In genomic region chr19:3707553-3707952, GRCm38 (mm10) we compare ENCODE assay signal across 8 mouse cellular contexts. TPM values are rescaled to one million over a fixed set of nuclear protein-coding genes. Genes with fewer than 3 reads are reported as not detected.
DNase-seq lines count a peak whose midpoint lies in the region; ATAC-seq and TF ChIP-seq lines count a peak whose summit lies in the region.

No protein-coding gene starts in this region.

- no peak for ATAC-seq in heart, embryonic 11.5 days (replicated peaks; ENCODE audit: insufficient number of reproducible peaks, low FRiP score, low TSS enrichment)
- ATAC-seq in forebrain, embryonic 12.5 days (ENCODE audit: low FRiP score) = no peak; the same call in 1 of the 2 replicates
- peak; percentile 4; the same call in 1 of the 2 replicates for ATAC-seq in liver, embryonic 16.5 days (ENCODE audit: low read depth)

- H3K27ac ChIP-seq in heart, embryonic 11.5 days (ENCODE audit: low read depth, low read length) = peak overlapping the region; percentile 70
- H3K27ac ChIP-seq in forebrain, embryonic 12.5 days = peak overlapping the region; percentile 88
- peak overlapping the region; percentile 47 for H3K27ac ChIP-seq in liver, embryonic 16.5 days (ENCODE audit: low read length)

- peak overlapping the region; percentile 75 for H3K9ac ChIP-seq in heart, embryonic 11.5 days (ENCODE audit: low read depth, low read length)
- peak overlapping the region; percentile 85 for H3K9ac ChIP-seq in forebrain, embryonic 12.5 days
- peak overlapping the region; percentile 67 for H3K9ac ChIP-seq in liver, embryonic 16.5 days (ENCODE audit: low read depth, low read length)

- no peak for DNase-seq in heart, postnatal 25 days (ENCODE audit: low spot score)
- no peak for DNase-seq in urinary bladder, postnatal 10 days (ENCODE audit: low spot score)
- DNase-seq in kidney, postnatal 4 days = no peak
- DNase-seq in left cerebral cortex, adult 11 months (ENCODE audit: low spot score) = no peak

- no peaks in the 10 kb centered on the region for H3K27me3 ChIP-seq in heart, embryonic 11.5 days (ENCODE audit: control insufficient read depth, insufficient read depth, low read length)
- no peaks in the 10 kb centered on the region for H3K27me3 ChIP-seq in E14TG2a.4 (ENCODE audit: insufficient read depth, low read length)
- no peaks in the 10 kb centered on the region for H3K27me3 ChIP-seq in forebrain, embryonic 12.5 days
- no peaks in the 10 kb centered on the region for H3K27me3 ChIP-seq in liver, embryonic 16.5 days (ENCODE audit: control insufficient read depth, insufficient read depth, low read depth, low read length)

- TF ChIP-seq CTCF in E14TG2a.4 (conservative IDR thresholded peaks at IDR 0.05; ENCODE audit: low read length) = no peak

- peak overlapping the region; percentile 70 for H3K4me3 ChIP-seq in heart, embryonic 11.5 days (ENCODE audit: low read depth, low read length)
- peak overlapping the region; percentile 98 for H3K4me3 ChIP-seq in E14TG2a.4 (replicated peaks; ENCODE audit: low read length)
- peak overlapping the region; percentile 82 for H3K4me3 ChIP-seq in forebrain, embryonic 12.5 days (replicated peaks)
- peak overlapping the region; percentile 77 for H3K4me3 ChIP-seq in liver, embryonic 16.5 days (ENCODE audit: low read depth, low read length)

- 0 out of 2 replicates have a peak, but pooled peaks cover 4% of the 10 kb centered on the region for H3K36me3 ChIP-seq in heart, embryonic 11.5 days (ENCODE audit: control insufficient read depth, insufficient read depth, low read length)
- H3K36me3 ChIP-seq in E14TG2a.4 (ENCODE audit: insufficient read depth, low read length) = peaks cover 21% of the 10 kb centered on the region
- H3K36me3 ChIP-seq in forebrain, embryonic 12.5 days (replicated peaks) = peaks cover 7% of the 10 kb centered on the region; the same call in 1 of the 2 replicates
- H3K36me3 ChIP-seq in liver, embryonic 16.5 days (ENCODE audit: control insufficient read depth, insufficient read depth) = no peaks in the 10 kb centered on the region; the same call in 1 of the 2 replicates

- peak overlapping the region; percentile 81 for H3K4me2 ChIP-seq in heart, embryonic 11.5 days
- H3K4me2 ChIP-seq in forebrain, embryonic 12.5 days = peak overlapping the region; percentile 71
- peak overlapping the region; percentile 82 for H3K4me2 ChIP-seq in liver, embryonic 16.5 days (ENCODE audit: low read depth, low read length)

- intact Hi-C loops in heart, postnatal 25 days (cut with DNase I) = no loop called here

- no peaks in the 10 kb centered on the region for H3K9me3 ChIP-seq in heart, embryonic 11.5 days (replicated peaks; ENCODE audit: control insufficient read depth, low read length)
- H3K9me3 ChIP-seq in E14TG2a.4 (ENCODE audit: low read length) = no peaks in the 10 kb centered on the region
- no peaks in the 10 kb centered on the region for H3K9me3 ChIP-seq in forebrain, embryonic 12.5 days
- no peaks in the 10 kb centered on the region for H3K9me3 ChIP-seq in liver, embryonic 16.5 days (replicated peaks; ENCODE audit: control insufficient read depth, low read length)

- WGBS in heart, embryonic 11.5 days (ENCODE audit: insufficient replicate concordance) = 41% methylated on average over 10 of the region's 10 CpGs
- 38% methylated on average over 10 of the region's 10 CpGs for WGBS in forebrain, embryonic 12.5 days
- 31% methylated on average over 10 of the region's 10 CpGs for WGBS in liver, embryonic 16.5 days (ENCODE audit: insufficient replicate concordance)

- H3K4me1 ChIP-seq in heart, embryonic 11.5 days (ENCODE audit: control insufficient read depth, insufficient read depth, low read length) = peaks cover 8% of the 10 kb centered on the region; the same call in 1 of the 2 replicates
- H3K4me1 ChIP-seq in E14TG2a.4 (replicated peaks; ENCODE audit: low read depth, low read length) = peaks cover 47% of the 10 kb centered on the region
- peaks cover 17% of the 10 kb centered on the region for H3K4me1 ChIP-seq in forebrain, embryonic 12.5 days
- peaks cover 15% of the 10 kb centered on the region for H3K4me1 ChIP-seq in liver, embryonic 16.5 days (ENCODE audit: control insufficient read depth, low read depth, low read length)

RNA-seq across cellular contexts. Expression of gene 1810055G02Rik, which starts 0.5 kb away (rescaled TPM):
- polyA plus RNA-seq in heart, embryonic 11.5 days (2014; fragmentation: Nextera tagmentation; extraction: Ambion mirVana) = 30.3 and 33.6 TPM in 2 replicates
- total RNA-seq in heart, postnatal 25 days (2021) = 1 to 10 TPM; 7.9 to 8.3 TPM
- 35.1 and 40.2 TPM in 2 replicates for polyA plus RNA-seq in forebrain, embryonic 12.5 days (2016; fragmentation: Nextera tagmentation; extraction: Ambion mirVana)
- 15.8 and 16.5 TPM in 2 replicates for polyA plus RNA-seq in liver, embryonic 16.5 days (2015; fragmentation: Nextera tagmentation; extraction: Ambion mirVana)

RNA-seq across cellular contexts. Expression of gene Lrp5, which starts 21.2 kb away (rescaled TPM):
- 4.6 and 5.3 TPM in 2 replicates for polyA plus RNA-seq in heart, embryonic 11.5 days (2014; fragmentation: Nextera tagmentation; extraction: Ambion mirVana)
- total RNA-seq in heart, postnatal 25 days (2021) = 10 to 100 TPM; 49.8 to 52.1 TPM
- polyA plus RNA-seq in forebrain, embryonic 12.5 days (2016; fragmentation: Nextera tagmentation; extraction: Ambion mirVana) = 2.9 and 3.2 TPM in 2 replicates
- 2.2 and 2.7 TPM in 2 replicates for polyA plus RNA-seq in liver, embryonic 16.5 days (2015; fragmentation: Nextera tagmentation; extraction: Ambion mirVana)

RNA-seq across cellular contexts. Expression of gene Kmt5b, which starts 59.7 kb away (rescaled TPM):
- 22.2 and 27.6 TPM in 2 replicates for polyA plus RNA-seq in heart, embryonic 11.5 days (2014; fragmentation: Nextera tagmentation; extraction: Ambion mirVana)
- 10 to 100 TPM; 30.4 to 35.6 TPM for total RNA-seq in heart, postnatal 25 days (2021)
- 58.0 and 60.6 TPM in 2 replicates for polyA plus RNA-seq in forebrain, embryonic 12.5 days (2016; fragmentation: Nextera tagmentation; extraction: Ambion mirVana)
- 6.7 and 7.4 TPM in 2 replicates for polyA plus RNA-seq in liver, embryonic 16.5 days (2015; fragmentation: Nextera tagmentation; extraction: Ambion mirVana)
